Mouse (Mus musculus) effector memory CD4-positive, alpha-beta T cell, adult 7 months (primary cell): ENCODE measurements around the gene Dnph1. TPM values are rescaled to one million over a fixed set of nuclear protein-coding genes. Genes with fewer than 3 reads are reported as not detected.

ENCODE experiments used
- polyA plus RNA-seq: library from polyadenylated mRNA; unstranded; fragments of 100-300 nt; shearing (Covaris generic); gene quantifications from one replicate; pipeline ENCODE4 v1.2.1, GENCODE M21; 2017

The Dnph1 gene
- polyA plus RNA-seq, result 0.96 TPM

DNA sequence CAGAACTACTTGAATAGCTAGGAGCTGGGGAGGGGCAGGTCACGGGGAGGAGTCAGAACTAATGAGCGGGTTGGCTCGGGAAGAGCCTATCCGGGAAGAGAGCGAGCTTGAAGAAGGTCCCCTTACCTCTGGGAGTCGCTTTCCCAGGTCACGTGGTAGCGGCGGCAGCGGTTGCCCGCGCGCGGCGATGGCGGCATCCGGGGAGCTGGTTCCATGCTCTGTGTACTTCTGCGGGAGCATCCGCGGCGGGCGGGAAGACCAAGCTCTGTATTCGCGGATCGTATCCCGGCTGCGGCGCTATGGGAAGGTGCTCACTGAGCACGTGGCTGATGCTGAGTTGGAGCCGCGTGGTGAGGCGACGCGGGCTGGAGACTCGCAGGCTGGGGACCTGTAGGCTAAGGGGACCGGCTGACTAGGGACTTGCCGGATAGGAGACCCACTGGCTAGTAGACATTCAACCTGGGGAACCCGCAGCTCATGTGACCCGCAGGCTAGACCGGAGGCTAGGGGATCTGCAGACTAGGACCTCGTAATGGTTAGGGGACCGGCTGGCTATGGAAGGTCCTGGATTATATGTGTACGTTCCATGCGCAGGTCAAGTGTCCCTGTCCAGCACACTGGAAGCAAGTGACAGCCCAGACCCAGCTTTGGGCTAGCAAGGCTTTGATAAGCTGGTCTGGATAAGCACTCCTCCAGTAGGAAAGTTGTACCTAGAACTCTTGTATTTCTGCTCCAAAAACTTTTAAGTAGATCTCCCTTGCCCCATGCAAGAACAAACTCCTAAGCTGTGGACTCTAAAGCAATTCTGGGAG, at the start of gene Dnph1:
TSS of gene Dnph1 (plus strand) at position 89 of the 812 bp plus-strand sequence.

GRCm38 (mm10) chr17:46487431-46487830, 9.1 kb upstream of the Dnph1 start, which contains the start of gene Ttbk1:
TSS of gene Ttbk1 (minus strand) at chr17:46487675.

GRCm38 (mm10) chr17:46545813-46546564, 49.5 kb downstream of the Dnph1 start, which contains the start of gene Cul9:
TSS of gene Cul9 (minus strand) at chr17:46546388.

Other genes starting within 250 kb of the Dnph1 start
- gene Polr1c, start 248.7 kb upstream of the Dnph1 start, polyA plus RNA-seq, result 69.3 TPM
- gene Yipf3, start 248.6 kb upstream of the Dnph1 start, polyA plus RNA-seq, result 150 TPM
- gene Lrrc73, start 243.2 kb upstream of the Dnph1 start, polyA plus RNA-seq, result not detected
- gene Tjap1, start 213.7 kb upstream of the Dnph1 start, polyA plus RNA-seq, result 57.7 TPM
- not detected for gene Dlk2, start 199.3 kb upstream of the Dnph1 start, polyA plus RNA-seq
- 6.7 TPM for gene Abcc10, start 168.4 kb upstream of the Dnph1 start, polyA plus RNA-seq
- gene Zfp318, start 113.0 kb upstream of the Dnph1 start, polyA plus RNA-seq, result 10.6 TPM
- not detected for gene Crip3, start 67.8 kb upstream of the Dnph1 start, polyA plus RNA-seq
- gene Slc22a7, start 58.3 kb upstream of the Dnph1 start, polyA plus RNA-seq, result not detected
- 0.13 TPM for gene Ttbk1, start 9.0 kb upstream of the Dnph1 start, polyA plus RNA-seq
- gene Cul9, start 49.7 kb downstream of the Dnph1 start, polyA plus RNA-seq, result 5.4 TPM
- gene Srf, start 59.5 kb downstream of the Dnph1 start, polyA plus RNA-seq, result 26.4 TPM
- not detected for gene Ptk7, start 132.8 kb downstream of the Dnph1 start, polyA plus RNA-seq
- gene Klc4, start 149.3 kb downstream of the Dnph1 start, polyA plus RNA-seq, result 17.7 TPM
- 34.7 TPM for gene Mrpl2, start 149.5 kb downstream of the Dnph1 start, polyA plus RNA-seq
- 1.5 TPM for gene Cul7, start 153.6 kb downstream of the Dnph1 start, polyA plus RNA-seq
- gene Rrp36, start 177.6 kb downstream of the Dnph1 start, polyA plus RNA-seq, result 36.3 TPM
- 81.7 TPM for gene Mea1, start 182.1 kb downstream of the Dnph1 start, polyA plus RNA-seq
- 82.7 TPM for gene Klhdc3, start 184.2 kb downstream of the Dnph1 start, polyA plus RNA-seq
- gene Ppp2r5d, start 208.4 kb downstream of the Dnph1 start, polyA plus RNA-seq, result 49.9 TPM
- gene Pex6, start 214.8 kb downstream of the Dnph1 start, polyA plus RNA-seq, result 27.2 TPM
- gene Gnmt, start 232.5 kb downstream of the Dnph1 start, polyA plus RNA-seq, result not detected